ENCODE assay signal across 9 mouse cellular contexts in genomic region chr19:36883119-36883518, GRCm38 (mm10). TPM values are rescaled to one million over a fixed set of nuclear protein-coding genes. Genes with fewer than 3 reads are reported as not detected.
A peak's percentile ranks its signal among the peaks of the same experiment; 100 is the strongest.
DNase-seq lines count a peak whose midpoint lies in the region; ATAC-seq and TF ChIP-seq lines count a peak whose summit lies in the region.
"Had no signal": no experiment of that assay in that cellular context is flagged by ENCODE, and none has a peak within 500 bp of the region (broad histone marks: within the 10 kb centered on the region; RNA-seq: fewer than 3 reads in every experiment).

No protein-coding gene starts in this region.

- no peak overlapping the region for H3K9ac ChIP-seq in hindbrain, postnatal 0 days (replicated peaks; ENCODE audit: low read length)
- no peak overlapping the region for H3K9ac ChIP-seq in hindbrain, embryonic 13.5 days
- no peak overlapping the region for H3K9ac ChIP-seq in midbrain, embryonic 11.5 days (ENCODE audit: low read length)
- H3K9ac ChIP-seq: limb, embryonic 13.5 days had no signal

- H3K4me3 ChIP-seq in hindbrain, postnatal 0 days (ENCODE audit: low read length) = no peak overlapping the region
- H3K4me3 ChIP-seq in hindbrain, embryonic 13.5 days = no peak overlapping the region
- H3K4me3 ChIP-seq in midbrain, embryonic 11.5 days (ENCODE audit: low read depth, low read length) = no peak overlapping the region
- H3K4me3 ChIP-seq: erythroblast, embryonic 14.5 days; limb, embryonic 13.5 days had no signal

- no peaks in the 10 kb centered on the region for H3K27me3 ChIP-seq in hindbrain, postnatal 0 days (ENCODE audit: insufficient read depth, low read length)
- no peaks in the 10 kb centered on the region for H3K27me3 ChIP-seq in hindbrain, embryonic 13.5 days
- no peaks in the 10 kb centered on the region for H3K27me3 ChIP-seq in midbrain, embryonic 11.5 days (ENCODE audit: control insufficient read depth, insufficient read depth, low read length)
- H3K27me3 ChIP-seq: limb, embryonic 13.5 days had no signal

- no peaks in the 10 kb centered on the region for H3K4me1 ChIP-seq in hindbrain, postnatal 0 days (ENCODE audit: insufficient read depth, low read length)
- no peaks in the 10 kb centered on the region for H3K4me1 ChIP-seq in hindbrain, embryonic 13.5 days (replicated peaks)
- no peaks in the 10 kb centered on the region for H3K4me1 ChIP-seq in midbrain, embryonic 11.5 days (ENCODE audit: control insufficient read depth, insufficient read depth, low read length)
- H3K4me1 ChIP-seq: limb, embryonic 13.5 days had no signal

- 78% methylated on average over 6 of the region's 6 CpGs for WGBS in hindbrain, postnatal 0 days
- 79% methylated on average over 6 of the region's 6 CpGs for WGBS in hindbrain, embryonic 13.5 days
- WGBS in midbrain, embryonic 11.5 days = 77% methylated on average over 6 of the region's 6 CpGs

- peak; percentile 61 for TF ChIP-seq CTCF in hindbrain, postnatal 0 days (IDR thresholded peaks at IDR 0.05; ENCODE audit: low read depth)

- H3K4me2 ChIP-seq in hindbrain, postnatal 0 days (ENCODE audit: low read depth, low read length) = no peak overlapping the region
- H3K4me2 ChIP-seq in hindbrain, embryonic 13.5 days = no peak overlapping the region
- no peak overlapping the region for H3K4me2 ChIP-seq in midbrain, embryonic 11.5 days
- H3K4me2 ChIP-seq: limb, embryonic 13.5 days had no signal

- no peak for ATAC-seq in hindbrain, postnatal 0 days
- no peak for ATAC-seq in hindbrain, embryonic 13.5 days (ENCODE audit: low FRiP score)
- ATAC-seq in midbrain, embryonic 11.5 days (ENCODE audit: low FRiP score) = no peak
- no peak for ATAC-seq in frontal cortex, adult (ENCODE audit: low TSS enrichment)

- DNase-seq in hindbrain, postnatal 0 days (ENCODE audit: low spot score) = peak; percentile 57
- DNase-seq in urinary bladder, postnatal 14 days (ENCODE audit: low spot score) = peak; percentile 25
- DNase-seq in urinary bladder, postnatal 36 days (ENCODE audit: low spot score in 2 of 2) = no peak
- DNase-seq in cerebellum, postnatal 36 days = peak; percentile 22 to 30
- peak; percentile 92 for DNase-seq in midbrain, embryonic 11.5 days (ENCODE audit: low spot score, missing footprints)

- H3K27ac ChIP-seq in hindbrain, postnatal 0 days = no peak overlapping the region
- H3K27ac ChIP-seq in hindbrain, embryonic 13.5 days = no peak overlapping the region
- H3K27ac ChIP-seq in midbrain, embryonic 11.5 days (ENCODE audit: low read depth, low read length) = no peak overlapping the region
- H3K27ac ChIP-seq: limb, embryonic 13.5 days had no signal

- no peaks in the 10 kb centered on the region for H3K9me3 ChIP-seq in hindbrain, postnatal 0 days (ENCODE audit: low read length)
- no peaks in the 10 kb centered on the region for H3K9me3 ChIP-seq in hindbrain, embryonic 13.5 days
- H3K9me3 ChIP-seq in midbrain, embryonic 11.5 days (ENCODE audit: control insufficient read depth, low read length) = no peaks in the 10 kb centered on the region
- H3K9me3 ChIP-seq: limb, embryonic 13.5 days had no signal

- peaks cover 63% of the 10 kb centered on the region for H3K36me3 ChIP-seq in hindbrain, postnatal 0 days (ENCODE audit: insufficient read depth, low read length)
- peaks cover 84% of the 10 kb centered on the region for H3K36me3 ChIP-seq in hindbrain, embryonic 13.5 days
- H3K36me3 ChIP-seq in midbrain, embryonic 11.5 days (ENCODE audit: control insufficient read depth, insufficient read depth, low read length) = peaks cover 34% of the 10 kb centered on the region

RNA-seq across cellular contexts. Expression of gene Fgfbp3, which starts 36.3 kb away (rescaled TPM):
- 19.8 and 34.5 TPM in 2 replicates for total RNA-seq in hindbrain, postnatal 0 days (2014; rRNA removed)
- 26.4 and 27.7 TPM in 2 replicates for polyA plus RNA-seq in hindbrain, postnatal 0 days (2015; fragmentation: Nextera tagmentation; extraction: Ambion mirVana)
- 56.2 and 64.3 TPM in 2 replicates for polyA plus RNA-seq in hindbrain, embryonic 13.5 days (2015; fragmentation: Nextera tagmentation; extraction: Ambion mirVana)
- 41.8 and 45.9 TPM in 2 replicates for polyA plus RNA-seq in midbrain, embryonic 11.5 days (2014; fragmentation: Nextera tagmentation; extraction: Ambion mirVana)

RNA-seq across cellular contexts. Expression of gene Btaf1, which starts 42.8 kb away (rescaled TPM):
- total RNA-seq in hindbrain, postnatal 0 days (2014; rRNA removed) = 16.9 and 17.1 TPM in 2 replicates
- polyA plus RNA-seq in hindbrain, postnatal 0 days (2015; fragmentation: Nextera tagmentation; extraction: Ambion mirVana) = 3.5 TPM in 2 replicates
- polyA plus RNA-seq in hindbrain, embryonic 13.5 days (2015; fragmentation: Nextera tagmentation; extraction: Ambion mirVana) = 9.8 and 10.1 TPM in 2 replicates
- polyA plus RNA-seq in midbrain, embryonic 11.5 days (2014; fragmentation: Nextera tagmentation; extraction: Ambion mirVana) = 20.9 and 21.9 TPM in 2 replicates

RNA-seq across cellular contexts. Expression of gene Tnks2, which starts 49.1 kb away (rescaled TPM):
- total RNA-seq in hindbrain, postnatal 0 days (2014; rRNA removed) = 128 and 138 TPM in 2 replicates
- polyA plus RNA-seq in hindbrain, postnatal 0 days (2015; fragmentation: Nextera tagmentation; extraction: Ambion mirVana) = 26.1 and 28.7 TPM in 2 replicates
- polyA plus RNA-seq in hindbrain, embryonic 13.5 days (2015; fragmentation: Nextera tagmentation; extraction: Ambion mirVana) = 52.4 and 54.9 TPM in 2 replicates
- polyA plus RNA-seq in midbrain, embryonic 11.5 days (2014; fragmentation: Nextera tagmentation; extraction: Ambion mirVana) = 76.3 and 81.3 TPM in 2 replicates

Comparison
In these comparisons a context has a peak if more than half of its experiments do, and no peak if none do; other contexts are left out.
1. DNase-seq: peak in hindbrain, postnatal 0 days (single experiment), urinary bladder, postnatal 14 days (single experiment), cerebellum, postnatal 36 days (2 of 2) and midbrain, embryonic 11.5 days (single experiment); none in urinary bladder, postnatal 36 days (0 of 2).